Mouse (Mus musculus): Measurements from ENCODE around the gene Fkbp4.

Fkbp4 gene

DNA sequence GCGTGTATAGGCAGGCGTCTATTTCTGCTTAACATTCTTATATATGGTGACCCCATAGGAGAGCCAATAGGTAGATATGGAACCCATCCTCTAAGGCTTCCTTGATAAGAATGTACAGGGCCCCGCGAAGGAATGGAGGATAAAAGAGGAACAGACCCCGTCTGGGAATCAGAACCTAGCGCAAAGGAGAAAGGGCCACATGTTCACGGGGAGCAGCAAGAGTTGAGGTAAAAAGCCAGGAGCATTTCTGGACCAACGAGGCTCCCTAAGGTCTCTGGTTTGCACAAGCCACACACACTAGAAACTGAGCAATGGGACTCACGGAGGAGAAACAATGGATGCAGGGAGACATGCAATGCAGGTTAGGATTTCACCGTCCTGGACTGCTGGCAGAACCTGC, 1.2 kb downstream of the Fkbp4 start:
- DNase-seq (ENCODE audit: low read depth, low spot score) = no peak

- DNase-seq (ENCODE audit: low read depth, low spot score) = no peak
Measured at GRCm38 (mm10) chr6:128436356-128437005, 2.0 kb downstream of the Fkbp4 start.

GRCm38 (mm10) chr6:128435474-128435873, 3.0 kb downstream of the Fkbp4 start:
- DNase-seq (ENCODE audit: low read depth, low spot score) = no peak

- no peak for DNase-seq (ENCODE audit: low read depth, low spot score)
Measured at GRCm38 (mm10) chr6:128433566-128433965, 4.9 kb downstream of the Fkbp4 start.

- DNase-seq (ENCODE audit: low read depth, low spot score) = no peak
Measured at GRCm38 (mm10) chr6:128432356-128432915, 6.0 kb downstream of the Fkbp4 start.

- DNase-seq (ENCODE audit: low read depth, low spot score) = peak; percentile 53
Measured at GRCm38 (mm10) chr6:128429826-128430225, 8.7 kb downstream of the Fkbp4 start.

- no peak for DNase-seq (ENCODE audit: low read depth, low spot score)
Measured at GRCm38 (mm10) chr6:128429300-128429699, 9.2 kb downstream of the Fkbp4 start.

DNA sequence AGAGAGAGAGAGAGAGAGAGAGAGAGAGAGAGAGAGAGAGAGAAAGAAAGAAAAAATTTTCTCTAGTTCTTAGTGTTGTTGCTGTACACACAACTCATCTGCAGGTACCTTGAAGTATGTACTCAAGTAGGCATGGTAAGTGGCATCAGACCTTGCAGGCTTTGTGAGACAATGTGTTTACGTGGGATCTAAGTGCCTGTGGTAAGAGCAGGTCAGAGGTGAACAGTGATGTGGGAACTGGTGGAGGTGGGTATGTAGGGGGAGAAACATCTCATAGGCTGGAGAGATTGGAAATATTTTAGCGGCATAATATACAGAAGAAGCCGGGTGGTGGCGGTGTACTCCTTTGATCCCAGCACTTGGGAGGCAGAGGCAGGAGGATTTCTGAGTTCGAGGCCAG, 10.9 kb downstream of the Fkbp4 start:
- no peak for DNase-seq (ENCODE audit: low read depth, low spot score)

- no peak for DNase-seq (ENCODE audit: low read depth, low spot score)
Measured at GRCm38 (mm10) chr6:128425046-128425445, 13.4 kb downstream of the Fkbp4 start.

GRCm38 (mm10) chr6:128424269-128425019, 14.0 kb downstream of the Fkbp4 start, which contains the start of gene Itfg2:
TSS of gene Itfg2 (minus strand) at chr6:128424931.
- peak; percentile 98 for DNase-seq (ENCODE audit: low read depth, low spot score)

GRCm38 (mm10) chr6:128423496-128424268, 14.8 kb downstream of the Fkbp4 start:
- no peak for DNase-seq (ENCODE audit: low read depth, low spot score)

DNA sequence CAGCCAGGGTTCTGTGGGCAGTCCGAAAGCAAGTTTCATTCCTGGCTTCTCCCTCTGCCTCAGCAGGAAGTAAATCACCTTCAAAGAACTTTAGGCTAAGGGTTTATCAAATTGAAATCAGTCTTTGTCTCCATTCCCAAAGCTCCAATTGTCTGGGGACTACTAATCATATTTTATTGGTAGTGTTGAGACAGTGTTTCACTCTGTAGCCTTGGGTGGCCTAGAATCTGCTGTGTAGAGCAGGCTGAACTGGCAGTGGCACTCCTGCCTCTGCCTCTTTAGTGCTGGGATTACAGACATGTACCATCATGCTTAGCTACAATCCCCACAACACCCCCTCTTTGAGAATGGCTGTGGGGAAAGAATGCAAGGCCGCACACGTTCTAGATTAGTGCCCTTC, 17.0 kb downstream of the Fkbp4 start:
- DNase-seq (ENCODE audit: low read depth, low spot score) = no peak

- no peak for DNase-seq (ENCODE audit: low read depth, low spot score)
Measured at GRCm38 (mm10) chr6:128421036-128421435, 17.4 kb downstream of the Fkbp4 start.

DNA sequence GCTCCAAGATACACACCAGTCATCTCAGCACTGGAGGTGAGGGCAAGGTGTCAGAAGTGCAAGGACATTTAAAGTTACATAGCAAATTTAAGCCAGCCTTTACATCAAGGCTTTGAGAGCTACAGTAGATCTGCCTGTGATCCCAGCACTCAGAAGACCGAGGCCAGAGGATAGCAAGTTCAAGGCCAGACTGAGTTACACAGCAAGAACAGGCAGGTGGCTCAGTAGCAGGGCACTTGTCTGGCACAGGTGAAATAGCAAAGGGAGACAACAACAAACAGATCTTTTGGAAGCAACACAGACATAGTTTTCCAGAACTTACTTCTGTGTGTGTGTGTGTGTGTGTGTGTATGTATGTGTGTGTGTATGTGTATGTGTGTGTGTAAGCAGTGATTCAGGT, 20.4 kb downstream of the Fkbp4 start:
- DNase-seq (ENCODE audit: low read depth, low spot score) = no peak

DNA sequence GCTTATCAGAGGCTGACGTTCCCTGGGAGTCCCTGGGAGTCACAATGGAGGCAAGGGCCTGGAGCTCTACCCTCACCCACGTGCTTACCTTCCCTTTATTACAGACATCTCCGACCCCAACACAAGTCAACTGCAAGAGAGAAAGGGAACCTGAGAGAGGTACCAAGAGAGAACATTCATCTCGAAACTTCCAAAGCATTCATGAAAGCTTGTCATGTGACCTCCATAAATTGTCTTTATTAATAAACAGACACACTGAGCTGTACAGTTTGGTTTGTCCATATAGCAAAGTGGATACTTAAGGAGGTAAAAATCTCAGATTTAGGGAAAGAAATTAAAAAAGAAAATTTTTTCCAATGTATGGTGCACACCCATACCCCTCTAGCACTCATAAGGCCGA, 22.3 kb downstream of the Fkbp4 start:
- DNase-seq (ENCODE audit: low read depth, low spot score) = no peak

GRCm38 (mm10) chr6:128411115-128411514, 27.4 kb downstream of the Fkbp4 start:
- DNase-seq (ENCODE audit: low read depth, low spot score) = peak; percentile 77

GRCm38 (mm10) chr6:128410305-128410704, 28.2 kb downstream of the Fkbp4 start:
- DNase-seq (ENCODE audit: low read depth, low spot score) = no peak

DNA sequence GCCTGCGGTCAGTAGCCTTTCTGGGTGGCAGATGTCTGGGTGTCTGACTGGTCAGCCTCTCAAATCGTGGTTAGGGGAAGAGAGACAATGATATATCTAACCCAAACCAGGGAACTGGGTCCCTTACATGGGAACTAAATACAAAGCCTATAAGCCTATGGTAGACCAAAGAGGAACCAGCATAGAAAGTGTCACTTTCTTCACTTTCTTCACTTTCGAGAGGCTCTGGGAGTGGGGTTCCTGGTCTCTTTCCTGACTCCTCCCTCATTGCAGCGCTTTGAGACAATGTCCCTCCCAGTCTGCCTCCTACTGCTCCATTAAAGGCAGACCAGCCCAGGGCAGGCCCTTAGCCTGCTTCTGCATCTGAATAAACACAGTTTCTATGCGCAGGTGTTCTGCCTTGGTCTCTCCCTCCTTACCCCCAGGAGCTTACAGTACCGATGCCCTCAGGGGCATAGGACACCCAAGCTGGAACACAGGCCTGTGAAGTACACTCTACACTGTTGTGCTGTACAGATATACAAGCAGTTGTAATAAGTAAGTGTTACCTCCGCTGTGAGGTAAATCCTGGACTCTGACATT, 29.8 kb downstream of the Fkbp4 start:
- DNase-seq (ENCODE audit: low read depth, low spot score) = peak; percentile 66

DNA sequence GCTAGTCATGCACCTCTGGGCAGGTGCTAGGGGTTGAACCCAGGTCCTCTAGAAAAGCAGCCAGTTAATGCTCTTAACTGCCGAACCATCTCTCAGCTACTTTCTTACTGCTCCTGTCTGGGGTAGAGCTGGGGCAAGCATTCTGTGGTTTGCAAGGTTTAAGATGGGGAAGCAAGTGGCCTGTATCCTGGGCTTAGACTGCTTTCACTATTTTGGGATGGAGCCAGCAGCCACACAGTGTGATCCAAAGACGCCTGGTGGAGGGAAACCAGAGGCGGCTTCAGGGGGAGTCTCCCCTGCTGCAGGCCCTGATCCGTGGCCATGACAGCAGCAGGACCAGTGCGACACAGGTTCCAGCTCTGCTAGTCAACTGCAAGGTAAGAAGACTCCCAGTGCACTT, 33.8 kb downstream of the Fkbp4 start:
- DNase-seq (ENCODE audit: low read depth, low spot score) = no peak

DNA sequence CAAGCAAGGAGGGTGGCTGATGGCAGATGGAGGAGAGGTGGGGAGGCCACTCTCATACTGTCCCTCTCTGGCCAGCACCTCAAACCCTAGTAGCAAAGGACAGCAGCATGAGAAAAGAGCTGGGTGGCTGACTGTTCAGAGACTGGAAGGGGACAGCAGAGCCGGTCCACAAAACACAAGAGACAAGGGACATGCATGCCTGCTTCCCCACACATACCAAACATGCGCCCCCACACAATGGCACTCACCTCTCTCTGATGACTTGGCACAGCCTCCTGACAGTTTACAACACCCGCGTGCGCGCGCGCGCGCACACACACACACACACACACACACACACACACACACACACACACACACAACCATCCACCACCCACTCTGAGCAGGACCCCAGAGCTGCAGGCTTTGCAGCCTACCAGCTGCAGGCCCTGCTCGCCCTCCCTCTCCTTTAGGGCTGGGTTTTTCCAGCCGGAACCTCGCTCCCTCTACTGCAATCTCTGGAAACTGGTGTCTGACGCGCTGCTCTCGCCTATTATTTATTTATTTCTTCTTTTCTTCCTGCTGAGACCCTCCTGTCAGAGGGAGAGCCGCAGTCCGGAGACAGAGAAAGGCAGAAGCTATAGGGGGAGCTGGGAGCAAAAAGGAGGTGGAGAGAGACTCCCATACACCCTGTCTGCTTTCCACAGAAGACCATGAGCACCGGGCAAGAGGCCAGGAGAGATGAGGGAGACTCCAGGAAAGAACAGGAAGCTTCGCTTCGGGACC, 38.9 kb downstream of the Fkbp4 start:
- peak; percentile 23 for DNase-seq (ENCODE audit: low read depth, low spot score)

DNA sequence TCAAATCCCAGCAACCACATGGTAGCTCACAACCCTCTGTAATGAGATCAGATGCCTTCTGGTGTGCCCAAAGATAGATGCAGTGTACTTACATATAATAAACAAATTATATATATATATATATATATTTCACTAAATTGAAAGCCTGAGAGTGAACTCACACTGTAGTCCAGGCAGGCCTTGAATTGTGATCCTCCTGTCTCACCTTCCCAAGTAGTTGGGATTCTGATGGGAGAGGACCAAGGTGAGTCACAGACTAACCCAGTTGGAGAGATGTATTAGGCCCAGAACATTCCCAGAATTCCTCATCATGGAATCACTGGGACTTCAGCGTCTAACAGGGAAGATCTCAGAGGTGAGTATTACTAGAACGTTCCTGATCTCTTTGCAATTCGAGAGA, 39.5 kb downstream of the Fkbp4 start, which contains the start of gene Nrip2:
TSS of gene Nrip2 (plus strand) at position 301 of the 400 bp plus-strand sequence.
- DNase-seq (ENCODE audit: low read depth, low spot score) = no peak

Measured in ZHBTc4 (cell line).